Mouse (Mus musculus): ENCODE results near the gene Anln. TPM values are rescaled to one million over a fixed set of nuclear protein-coding genes. Genes with fewer than 3 reads are reported as not detected.
"Not testable (repeated sequence)": the region's sequence is repeated elsewhere in the genome, so short reads cannot be mapped to it uniquely, and the experiment has no call there.

Anln gene
- total RNA-seq, 2 experiments from 2014 or later, result 4.0 to 5.9 TPM

- DNase-seq (ENCODE audit: extremely low spot score in 1 of 2, low spot score in 2 of 2), result no peak
- intact Hi-C loops (cut with DNase I), result no loop called here
Measured at GRCm38 (mm10) chr9:22340331-22340730, 48.7 kb downstream of the Anln start.

- intact Hi-C loops (cut with DNase I), result no loop called here
- DNase-seq (ENCODE audit: extremely low spot score in 1 of 2, low spot score in 2 of 2), result no peak
Measured at GRCm38 (mm10) chr9:22337217-22337616, 51.8 kb downstream of the Anln start.

- intact Hi-C loops (cut with DNase I), result no loop called here
- DNase-seq (ENCODE audit: extremely low spot score in 1 of 2, low spot score in 2 of 2), result peak; percentile 57 to 88
Measured at GRCm38 (mm10) chr9:22327475-22328387, 61.3 kb downstream of the Anln start.

DNA sequence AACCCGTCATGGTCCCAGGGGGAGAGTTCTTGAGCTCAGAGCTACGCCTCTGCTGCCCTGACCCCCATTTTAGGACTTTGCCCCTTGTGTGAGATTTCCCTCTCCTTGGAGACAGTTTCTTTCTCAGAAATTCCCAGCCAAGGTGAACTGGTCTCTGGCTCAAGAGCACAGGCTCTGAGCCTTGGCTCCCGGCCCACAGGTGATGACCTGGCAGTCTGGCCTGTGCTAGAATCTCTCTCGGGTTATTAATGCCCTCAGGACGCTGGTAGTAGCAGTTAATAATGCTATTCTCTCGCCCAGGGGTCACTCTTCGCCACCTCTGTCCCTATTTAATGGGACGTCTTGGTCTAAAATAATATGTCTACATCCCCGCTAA is 61.9 kb downstream of the Anln start:
- intact Hi-C loops (cut with DNase I), result no loop called here
- DNase-seq (ENCODE audit: extremely low spot score in 1 of 2, low spot score in 2 of 2), result no peak

GRCm38 (mm10) chr9:22324579-22324978 is 64.4 kb downstream of the Anln start:
- intact Hi-C loops (cut with DNase I), result no loop called here

GRCm38 (mm10) chr9:22322381-22323211 is 66.4 kb downstream of the Anln start:
- DNase-seq (ENCODE audit: extremely low spot score in 1 of 2, low spot score in 2 of 2), result no peak
- intact Hi-C loops (cut with DNase I), result no loop called here

More at GRCm38 (mm10) chr9:22324579-22324978, 64.4 kb downstream of the Anln start:
- no peak for DNase-seq (ENCODE audit: extremely low spot score in 1 of 2, low spot score in 2 of 2)

- intact Hi-C loops (cut with DNase I), result no loop called here
- DNase-seq (ENCODE audit: extremely low spot score in 1 of 2, low spot score in 2 of 2), result no peak
Measured at GRCm38 (mm10) chr9:22319109-22319508, 69.9 kb downstream of the Anln start.

GRCm38 (mm10) chr9:22316047-22316446 is 72.9 kb downstream of the Anln start:
- intact Hi-C loops (cut with DNase I); DNase-seq (ENCODE audit: extremely low spot score in 1 of 2, low spot score in 2 of 2): not testable (repeated sequence)

GRCm38 (mm10) chr9:22314066-22314465 is 74.9 kb downstream of the Anln start:
- DNase-seq (ENCODE audit: extremely low spot score in 1 of 2, low spot score in 2 of 2), result no peak
- intact Hi-C loops (cut with DNase I), result no loop called here

DNA sequence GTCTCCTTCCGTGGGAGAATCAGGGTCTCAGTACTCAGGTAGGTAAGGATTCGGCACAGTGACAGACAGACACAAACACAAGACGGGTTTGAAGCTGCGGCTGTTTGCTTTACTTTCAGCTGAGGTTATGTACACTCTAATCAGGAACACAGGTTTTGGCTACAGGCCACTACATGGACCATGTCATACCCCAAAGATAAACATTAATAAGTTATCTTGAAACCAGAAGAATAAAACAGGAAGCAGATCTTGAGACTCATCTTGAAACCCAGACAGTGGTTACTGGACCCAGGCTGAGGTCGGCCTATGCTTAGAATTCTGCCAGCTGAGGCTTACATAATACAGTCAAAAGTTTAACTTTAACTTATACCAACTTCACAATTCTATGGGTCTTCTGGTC is 75.8 kb downstream of the Anln start:
- intact Hi-C loops (cut with DNase I), result no loop called here
- DNase-seq (ENCODE audit: extremely low spot score in 1 of 2, low spot score in 2 of 2), result no peak

DNA sequence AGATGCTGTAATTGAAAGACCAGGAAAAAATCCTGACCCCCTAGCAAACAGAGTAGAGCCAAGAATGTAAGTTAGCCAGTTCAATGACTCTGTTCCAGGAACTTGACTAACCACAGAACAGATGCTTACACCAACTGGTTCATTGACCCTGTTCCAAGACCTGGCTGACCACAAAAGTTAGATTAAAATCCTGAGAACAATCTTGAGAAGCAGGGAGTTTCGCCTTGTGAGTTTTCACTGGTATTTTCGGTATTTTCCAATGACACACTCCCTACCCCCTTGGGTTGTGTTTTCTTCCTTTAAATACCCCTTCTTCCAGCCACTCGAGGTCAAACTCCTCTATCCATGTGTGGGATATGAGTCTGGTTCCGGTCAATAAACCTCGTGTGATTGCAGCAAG is 79.3 kb downstream of the Anln start:
- no peak for DNase-seq (ENCODE audit: extremely low spot score in 1 of 2, low spot score in 2 of 2)
- intact Hi-C loops (cut with DNase I), result no loop called here

DNA sequence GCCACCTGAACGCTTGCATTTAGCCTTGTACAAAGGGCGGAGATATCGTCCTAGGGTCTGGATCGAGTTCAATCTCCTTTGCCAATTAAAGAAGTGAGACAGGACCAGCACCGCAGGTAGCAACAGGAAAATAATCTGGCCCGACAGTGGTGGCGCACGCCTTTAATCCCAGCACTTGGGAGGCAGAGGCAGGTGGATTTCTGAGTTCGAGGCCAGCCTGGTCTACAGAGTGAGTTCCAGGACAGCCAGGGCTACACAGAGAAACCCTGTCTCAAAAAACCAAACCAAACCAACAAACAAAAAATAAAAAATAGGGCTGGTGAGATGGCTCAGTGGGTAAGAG is 81.1 kb downstream of the Anln start:
- DNase-seq (ENCODE audit: extremely low spot score in 1 of 2, low spot score in 2 of 2); intact Hi-C loops (cut with DNase I): not testable (repeated sequence)

- peak; percentile 96 to 97 for DNase-seq (ENCODE audit: extremely low spot score in 1 of 2, low spot score in 2 of 2)
- intact Hi-C loops (cut with DNase I), result no loop called here
Measured at GRCm38 (mm10) chr9:22307156-22307919, 81.7 kb downstream of the Anln start, which contains the start of gene Zfp810. Gene Zfp810, minus strand, starts transcription at chr9:22307648.

DNA sequence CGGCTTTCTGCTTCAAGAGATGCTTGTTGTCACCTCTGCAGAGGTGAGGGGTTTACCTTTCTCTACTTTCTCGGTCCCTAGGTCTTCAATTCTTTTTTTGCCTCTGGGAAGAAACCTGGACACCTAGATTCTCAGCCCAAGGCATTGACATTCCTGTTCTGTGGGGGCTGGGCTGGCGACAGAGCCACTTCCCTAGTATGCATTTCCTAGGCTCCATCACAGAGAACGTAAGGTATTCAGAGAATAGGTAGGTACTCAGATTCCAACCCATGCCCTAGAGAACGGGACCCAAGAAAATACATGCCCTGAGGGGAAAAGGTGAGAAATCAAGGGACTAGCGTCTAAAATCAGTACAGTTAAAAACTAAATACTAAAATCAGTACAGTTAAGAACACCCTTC is 82.3 kb downstream of the Anln start:
- intact Hi-C loops (cut with DNase I), result no loop called here
- no peak for DNase-seq (ENCODE audit: extremely low spot score in 1 of 2, low spot score in 2 of 2)

DNA sequence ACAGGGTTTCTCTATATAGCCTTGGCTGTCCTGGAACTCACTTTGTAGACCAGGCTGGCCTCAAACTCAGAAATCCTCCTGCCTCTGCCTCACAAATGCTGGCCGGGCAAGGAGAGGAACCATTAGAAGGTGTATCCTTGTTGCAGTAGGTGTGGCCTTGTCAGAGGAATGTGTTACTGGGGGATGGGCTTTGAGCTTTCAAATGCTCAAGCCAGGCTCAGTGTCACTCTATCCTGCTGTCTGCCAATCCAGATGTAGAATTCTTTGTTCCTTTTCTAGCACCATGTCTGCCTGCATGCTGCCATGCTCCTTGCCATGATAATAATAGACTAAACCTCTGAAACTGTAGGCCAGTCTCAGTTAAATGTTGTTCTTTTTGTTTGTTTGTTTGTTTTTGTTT is 86.8 kb downstream of the Anln start:
- intact Hi-C loops (cut with DNase I), result no loop called here
- DNase-seq (ENCODE audit: extremely low spot score in 1 of 2, low spot score in 2 of 2), result no peak

Data from left cerebral cortex, postnatal 10 days (tissue).